Mouse (Mus musculus) lung, adult 2 months (tissue): Measurements from ENCODE around the gene Cd52.

Source experiments
- CTCF ChIP-seq: fragments of 200-500 bp; IDR thresholded peaks from 2 replicates; pipeline ENCODE4 v1.5.1; 2011; ENCODE audit warnings: mild to moderate bottlenecking, low read length, control low read depth; ENCODE audit not compliant: insufficient read depth
- POLR2A ChIP-seq: fragments of 200-500 bp; IDR thresholded peaks from 2 replicates; pipeline ENCODE4 v1.6.1; 2011; ENCODE audit warnings: low read depth, mild to moderate bottlenecking, control low read depth, low read length, borderline replicate concordance; ENCODE audit errors: extremely low read depth

GRCm38 (mm10) chr4:134119042-134119441 is 24.2 kb upstream of the Cd52 start:
- TF ChIP-seq POLR2A (no peak), CTCF (no peak)
